Mouse (Mus musculus) neural tube, embryonic 11.5 days (tissue): ENCODE results near the gene Nlrx1. TPM values are rescaled to one million over a fixed set of nuclear protein-coding genes. Genes with fewer than 3 reads are reported as not detected.

Experiments used
- ATAC-seq: fragments of 200-750 bp; cut with Nextera tagmentation; 2 replicates; pipeline ENCODE4 v1.8.0; 2017; ENCODE audit warnings: moderate number of reproducible peaks, mild to moderate bottlenecking, moderate TSS enrichment, moderate library complexity; ENCODE audit not compliant: insufficient read depth, low FRiP score, low TSS enrichment
- DNase-seq: peaks from one replicate; pipeline ENCODE4 v3.0.0-alpha.2; 2015; ENCODE audit warnings: low spot score
- H3K27ac ChIP-seq: fragments of 300-500 bp; sonication (generic); 2 replicates; pipeline ENCODE4 v1.5.1; 2014; ENCODE audit warnings: low read depth, mild to moderate bottlenecking, low read length
- H3K27me3 ChIP-seq: fragments of 300-500 bp; sonication (generic); 2 replicates; pipeline ENCODE4 v1.6.1; 2014; ENCODE audit warnings: mild to moderate bottlenecking, low read length, mixed read lengths; ENCODE audit not compliant: control insufficient read depth, insufficient read depth
- H3K36me3 ChIP-seq: fragments of 300-500 bp; sonication (generic); 2 replicates; pipeline ENCODE4 v1.6.1; 2014; ENCODE audit warnings: mild to moderate bottlenecking, low read length, moderate library complexity, mixed read lengths; ENCODE audit not compliant: control insufficient read depth, insufficient read depth
- H3K4me1 ChIP-seq: fragments of 300-500 bp; sonication (generic); 2 replicates; pipeline ENCODE4 v1.6.1; 2014; ENCODE audit warnings: low read length, mixed read lengths; ENCODE audit not compliant: control insufficient read depth, insufficient read depth
- H3K4me2 ChIP-seq: fragments of 300-500 bp; sonication (generic); 2 replicates; pipeline ENCODE4 v1.6.1; 2014; ENCODE audit warnings: low read depth, mild to moderate bottlenecking, moderate library complexity
- H3K4me3 ChIP-seq: fragments of 300-500 bp; sonication (generic); 2 replicates; pipeline ENCODE4 v1.5.1; 2014; ENCODE audit warnings: low read depth, low read length
- H3K9ac ChIP-seq: fragments of 300-500 bp; sonication (generic); 2 replicates; pipeline ENCODE4 v1.6.1; 2014; ENCODE audit warnings: mild to moderate bottlenecking, low read length
- H3K9me3 ChIP-seq: fragments of 300-500 bp; sonication (generic); 2 replicates; pipeline ENCODE4 v1.6.1; 2016; ENCODE audit warnings: low read length; ENCODE audit not compliant: control insufficient read depth
- WGBS: fragments of 180-500 bp; shearing (Covaris S2); extraction: QIAGEN DNeasy Blood & Tissue Kit; methylation state at CpG from one replicate; pipeline ENCODE4 v1.1.7; 2014; 5-methylcytosine and 5-hydroxymethylcytosine counted together
- polyA plus RNA-seq: library from polyadenylated mRNA; unstranded; fragments of >200 nt; fragmentation: Nextera tagmentation; extraction: Ambion mirVana; gene quantifications from 2 replicates; pipeline ENCODE4 v1.2.1, GENCODE M21; 2014

The Nlrx1 gene
- polyA plus RNA-seq, 1 experiment from 2014 or later, result 2.4 TPM

DNA sequence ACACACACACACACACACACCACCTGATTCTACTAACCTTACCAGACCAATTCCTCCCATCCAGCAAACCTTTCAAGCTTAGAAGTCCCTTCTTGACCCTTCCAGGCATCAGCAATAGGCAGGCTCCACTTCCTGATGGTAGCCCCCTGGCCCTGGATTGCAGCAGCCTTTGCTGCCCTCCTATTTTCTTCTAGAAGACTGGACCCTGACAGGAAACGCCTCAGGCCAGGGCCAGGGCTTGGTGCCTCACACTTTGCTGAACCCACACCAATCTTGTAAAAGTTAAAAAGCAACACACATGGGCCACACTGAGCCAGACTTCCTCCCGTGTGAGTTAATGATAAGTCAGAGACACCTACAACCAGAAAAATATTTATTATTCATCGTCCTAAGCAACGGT lies 31.3 kb downstream of the Nlrx1 start:
- peaks cover 6% of the 10 kb centered on the region for H3K4me1 ChIP-seq
- 84% methylated on average over 4 of the region's 4 CpGs for WGBS
- H3K27me3 ChIP-seq, result no peaks in the 10 kb centered on the region
- no peaks in the 10 kb centered on the region for H3K9me3 ChIP-seq
- no peak overlapping the region for H3K4me3 ChIP-seq
- no peak overlapping the region for H3K9ac ChIP-seq
- ATAC-seq (no peak), DNase-seq (no peak)
- no peak overlapping the region for H3K4me2 ChIP-seq
- H3K36me3 ChIP-seq, result no peaks in the 10 kb centered on the region
- no peak overlapping the region for H3K27ac ChIP-seq

DNA sequence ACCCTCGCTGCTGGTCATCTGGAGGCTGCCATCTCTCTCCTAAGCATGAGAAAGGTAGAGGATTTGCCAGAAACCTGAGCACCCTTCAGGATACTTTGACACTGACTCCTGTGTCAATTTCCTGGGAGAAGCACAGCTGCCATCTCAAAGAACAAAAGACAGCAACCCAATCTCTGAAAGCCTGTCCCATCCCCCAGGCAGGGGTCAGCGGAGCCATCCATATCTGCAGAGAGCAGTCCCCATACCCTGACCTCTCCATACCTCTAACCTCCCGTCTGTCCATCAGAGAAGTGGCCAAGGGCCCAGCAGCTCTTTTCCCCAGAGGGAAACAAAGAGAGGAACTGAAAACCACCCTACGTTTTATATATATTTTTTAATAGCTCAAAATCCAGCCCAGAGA lies 31.8 kb downstream of the Nlrx1 start:
- no peaks in the 10 kb centered on the region for H3K36me3 ChIP-seq
- ATAC-seq (no peak), DNase-seq (no peak)
- 57% methylated on average over 4 of the region's 4 CpGs for WGBS
- no peak overlapping the region for H3K4me3 ChIP-seq
- H3K9ac ChIP-seq, result no peak overlapping the region
- H3K9me3 ChIP-seq, result no peaks in the 10 kb centered on the region
- H3K27ac ChIP-seq, result no peak overlapping the region
- no peaks in the 10 kb centered on the region for H3K27me3 ChIP-seq
- H3K4me1 ChIP-seq, result peaks cover 12% of the 10 kb centered on the region
- no peak overlapping the region for H3K4me2 ChIP-seq

DNA sequence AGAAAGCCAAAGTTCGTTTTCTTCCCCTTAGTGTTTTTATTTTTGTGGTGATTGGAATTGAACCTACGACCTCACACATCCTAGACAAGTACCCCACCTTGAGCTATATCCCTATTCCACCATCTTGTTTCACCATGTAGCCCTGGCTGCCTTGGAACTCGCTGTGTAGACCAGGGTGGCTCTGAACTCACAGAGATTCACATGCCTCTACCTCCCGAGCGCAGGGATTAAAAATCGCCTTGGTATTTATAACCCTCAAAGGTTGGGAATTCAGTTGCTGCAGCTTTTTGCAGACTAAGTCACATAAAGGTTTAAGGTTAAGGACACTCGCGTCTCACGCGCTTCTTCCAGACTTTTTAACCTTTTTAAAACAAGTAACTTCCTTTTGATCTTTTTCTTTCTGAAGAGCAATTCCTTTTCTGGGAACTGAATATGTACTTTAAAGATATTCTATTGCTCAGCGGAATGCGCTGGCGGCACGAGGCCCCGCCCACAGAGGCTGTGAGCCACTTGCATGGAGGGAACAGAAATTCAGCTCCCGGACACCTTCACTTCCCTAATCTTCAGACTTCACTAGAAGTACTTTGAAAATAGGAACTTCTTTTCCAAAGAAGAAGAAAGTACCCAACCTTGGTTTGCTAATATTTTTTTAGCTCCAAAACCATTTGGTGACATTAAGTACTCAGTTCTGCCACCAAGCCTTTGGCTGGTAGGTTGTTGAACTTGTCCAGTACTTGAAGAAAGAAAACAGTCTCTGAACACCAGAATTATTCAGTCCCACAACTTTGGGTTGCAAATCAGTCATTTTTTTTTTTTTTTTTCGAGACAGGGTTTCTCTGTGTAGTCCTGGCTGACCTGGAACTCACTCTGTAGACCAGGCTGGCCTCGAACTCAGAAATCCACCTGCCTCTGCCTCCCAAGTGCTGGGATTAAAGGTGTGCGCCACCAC lies 33.6 kb downstream of the Nlrx1 start:
- Histone ChIP-seq H3K9ac (peak overlapping the region; percentile 11; the same call in 1 of the 2 replicates), H3K27me3 (no peaks in the 10 kb centered on the region), H3K36me3 (no peaks in the 10 kb centered on the region), H3K4me1 (peaks cover 12% of the 10 kb centered on the region), H3K9me3 (no peaks in the 10 kb centered on the region), H3K4me2 (peak overlapping the region; percentile 25), H3K27ac (no peak overlapping the region), H3K4me3 (no peak overlapping the region)
- peak; percentile 25; the same call in 1 of the 2 replicates for ATAC-seq
- 25% methylated on average over 19 of the region's 19 CpGs for WGBS
- DNase-seq, result no peak

DNA sequence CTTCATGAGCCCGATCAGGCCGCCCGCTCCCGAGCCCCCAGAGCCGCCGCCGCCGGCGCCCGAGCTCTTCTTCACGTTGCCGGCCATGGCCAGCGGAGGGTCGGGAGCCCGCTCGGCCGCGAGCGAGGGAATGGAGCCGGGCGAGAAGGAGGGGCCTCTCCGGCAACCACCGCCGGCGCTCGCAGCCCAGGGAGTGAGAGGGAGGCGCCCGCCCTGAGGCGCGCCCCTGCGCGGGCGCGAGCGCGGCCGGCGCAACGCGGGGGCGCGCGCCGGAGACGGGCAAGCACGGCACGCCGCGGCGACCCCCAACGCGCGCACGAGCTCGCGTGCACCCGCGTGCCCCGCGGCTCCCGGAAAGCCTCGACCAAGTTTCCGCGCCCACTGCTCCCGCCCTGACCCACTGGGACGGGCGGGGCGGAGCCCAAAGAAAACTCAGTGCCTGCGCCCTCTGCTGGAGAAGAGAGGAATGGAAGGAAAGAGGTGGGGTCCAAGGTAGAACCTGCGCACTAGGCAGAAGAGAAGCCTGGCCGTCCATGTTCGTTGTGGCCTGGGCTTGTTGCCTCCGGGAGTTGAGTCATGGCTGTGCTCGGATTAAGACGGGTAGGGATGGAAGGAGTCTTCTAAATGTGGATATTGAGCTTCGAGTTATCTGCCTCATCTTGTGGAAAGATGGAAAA lies 34.5 kb downstream of the Nlrx1 start, which contains the start of gene Cbl:
TSS of gene Cbl (minus strand) at position 248 of the 677 bp plus-strand sequence.
- H3K27ac ChIP-seq, result peak within 1 kb of the TSS; percentile 89
- under 1% methylated on average over 52 of the region's 76 CpGs for WGBS
- H3K9ac ChIP-seq, result peak within 1 kb of the TSS; percentile 87
- peak within 1 kb of the TSS; percentile 91 for H3K4me3 ChIP-seq
- ATAC-seq, result peak; percentile 90
- no peaks in the 10 kb centered on the region for H3K9me3 ChIP-seq
- H3K4me2 ChIP-seq, result peak within 1 kb of the TSS; percentile 57
- H3K36me3 ChIP-seq, result no peaks in the 10 kb centered on the region
- no peaks in the 10 kb centered on the region for H3K27me3 ChIP-seq
- peaks cover 12% of the 10 kb centered on the region for H3K4me1 ChIP-seq
- peak; percentile 99 for DNase-seq

DNA sequence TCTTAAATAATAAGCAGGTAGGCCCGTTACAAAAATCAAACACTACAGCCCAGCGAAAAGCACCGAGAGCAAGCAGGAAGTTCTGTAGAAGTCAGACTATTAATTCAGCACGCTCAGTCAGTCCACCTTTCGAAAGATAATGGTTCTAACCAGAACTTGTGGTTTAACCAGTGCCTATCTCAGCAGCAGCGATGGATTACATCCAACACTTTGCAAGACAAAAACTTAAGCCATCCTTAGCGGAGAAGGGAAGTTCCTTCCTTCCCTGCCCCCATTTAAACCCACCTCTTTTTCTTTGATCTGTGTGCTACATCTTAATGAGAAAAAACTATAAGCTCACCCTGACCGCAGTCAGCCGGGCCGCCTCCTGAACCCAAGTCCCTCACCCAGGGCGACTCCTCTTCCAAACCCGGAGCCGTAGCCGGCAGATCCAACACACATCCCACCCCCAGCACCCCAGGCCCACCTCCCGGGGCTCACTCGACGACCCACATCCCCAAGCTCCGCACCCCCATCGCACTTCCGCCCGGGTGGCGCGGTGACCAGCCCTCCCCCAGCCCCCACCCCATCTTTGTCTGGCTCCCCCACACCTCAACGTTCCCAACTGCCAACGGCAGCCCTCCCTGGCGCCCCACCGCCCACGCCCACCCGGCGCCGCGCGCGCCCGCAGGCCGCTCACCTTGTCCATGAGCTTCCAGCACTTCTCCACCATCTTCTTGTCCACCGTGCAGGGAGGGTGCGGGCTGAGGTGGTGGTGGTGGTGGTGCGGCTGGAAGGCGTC lies 35.2 kb downstream of the Nlrx1 start:
- no peaks in the 10 kb centered on the region for H3K36me3 ChIP-seq
- H3K4me2 ChIP-seq, result peak overlapping the region; percentile 57
- WGBS, result under 1% methylated on average over 35 of the region's 40 CpGs
- peak overlapping the region; percentile 89 for H3K27ac ChIP-seq
- no peaks in the 10 kb centered on the region for H3K9me3 ChIP-seq
- DNase-seq (no peak), ATAC-seq (peak; percentile 82)
- H3K4me3 ChIP-seq, result peak overlapping the region; percentile 91
- peak overlapping the region; percentile 87 for H3K9ac ChIP-seq
- no peaks in the 10 kb centered on the region for H3K27me3 ChIP-seq
- H3K4me1 ChIP-seq, result peaks cover 12% of the 10 kb centered on the region

DNA sequence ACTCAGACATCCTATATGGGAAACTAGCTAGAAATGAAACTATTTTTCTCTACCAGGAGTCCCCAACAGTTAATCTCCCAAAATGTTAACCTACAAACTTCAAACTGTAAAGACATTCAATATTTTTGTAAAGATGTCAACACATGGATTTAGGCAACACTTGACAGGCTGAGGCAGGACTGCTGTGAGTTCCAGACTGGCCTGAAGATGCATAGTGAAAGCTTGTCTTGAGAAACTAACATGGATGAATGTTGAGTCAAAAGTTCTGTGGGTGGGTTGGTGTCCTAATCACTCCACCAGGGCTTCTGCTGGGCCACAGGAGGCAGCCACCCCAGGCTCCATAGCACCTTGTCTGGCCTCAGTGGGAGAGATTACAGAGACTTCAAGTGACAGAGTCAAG lies 36.8 kb downstream of the Nlrx1 start:
- no peaks in the 10 kb centered on the region for H3K36me3 ChIP-seq
- H3K4me1 ChIP-seq, result peaks cover 12% of the 10 kb centered on the region
- H3K9ac ChIP-seq, result no peak overlapping the region

DNA sequence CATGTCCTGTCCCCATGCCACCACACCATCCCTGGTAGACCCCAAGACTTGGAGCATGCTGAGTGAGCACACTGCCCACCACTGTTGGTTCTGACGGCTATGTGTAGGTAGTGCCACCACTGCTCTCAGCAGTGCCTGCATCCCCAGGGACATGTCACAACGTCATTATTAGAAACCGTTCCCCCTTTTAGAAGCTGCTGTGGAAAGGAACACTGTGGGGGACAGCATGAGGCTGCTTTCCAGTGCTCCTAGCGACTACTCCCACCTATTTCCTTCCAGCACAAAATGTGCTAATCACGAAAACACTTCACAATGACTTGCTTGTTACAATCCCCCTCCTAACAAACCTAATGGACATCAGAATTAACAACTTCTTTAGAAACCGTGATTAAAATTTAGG lies 42.4 kb downstream of the Nlrx1 start:
- Histone ChIP-seq H3K9me3 (no peaks in the 10 kb centered on the region), H3K27me3 (no peaks in the 10 kb centered on the region), H3K4me1 (no peaks in the 10 kb centered on the region), H3K4me2 (no peak overlapping the region), H3K9ac (no peak overlapping the region), H3K36me3 (no peaks in the 10 kb centered on the region), H3K27ac (no peak overlapping the region), H3K4me3 (no peak overlapping the region)
- WGBS, result 78% methylated on average over 6 of the region's 6 CpGs
- ATAC-seq, result no peak
- DNase-seq, result no peak

More for the DNA sequence above, 36.8 kb downstream of the Nlrx1 start:
- H3K27ac ChIP-seq, result no peak overlapping the region
- H3K27me3 ChIP-seq, result no peaks in the 10 kb centered on the region
- H3K4me3 ChIP-seq, result no peak overlapping the region
- no peak overlapping the region for H3K4me2 ChIP-seq
- ATAC-seq (no peak), DNase-seq (no peak)
- no peaks in the 10 kb centered on the region for H3K9me3 ChIP-seq

DNA sequence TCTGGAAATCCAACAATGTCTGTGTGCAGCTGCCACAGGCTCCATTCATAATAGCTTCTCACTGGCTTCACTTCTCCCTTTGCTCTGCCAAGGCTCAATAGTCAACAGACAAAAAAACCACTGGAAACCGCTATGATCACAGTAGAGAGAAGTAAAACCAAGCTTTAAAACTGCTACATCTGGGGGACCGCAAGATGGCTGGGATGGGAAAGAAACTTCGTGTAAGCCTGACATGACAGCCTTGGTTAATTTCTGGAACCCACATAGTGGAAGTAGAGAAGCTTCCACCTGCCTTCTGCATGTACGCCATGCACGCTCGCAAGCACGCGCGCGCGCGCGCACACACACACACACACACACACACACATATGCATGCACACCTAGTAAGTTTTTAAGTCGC lies 54.9 kb downstream of the Nlrx1 start:
- Histone ChIP-seq H3K4me1 (no peaks in the 10 kb centered on the region), H3K27ac (no peak overlapping the region), H3K4me3 (no peak overlapping the region), H3K9ac (no peak overlapping the region), H3K9me3 (no peaks in the 10 kb centered on the region), H3K27me3 (no peaks in the 10 kb centered on the region), H3K4me2 (no peak overlapping the region), H3K36me3 (no peaks in the 10 kb centered on the region)
- DNase-seq, result no peak
- WGBS, result 97% methylated on average over 14 of the region's 14 CpGs
- no peak for ATAC-seq
